Mouse (Mus musculus): ENCODE results near the gene Cacng1.

Gene Cacng1

GRCm38 (mm10) chr11:107707897-107708610 is 8.3 kb downstream of the Cacng1 start:
- DNase-seq: no peak

- peak; percentile 37 to 51 for DNase-seq
These were observed 10.7 kb downstream of the Cacng1 start for GRCm38 (mm10) chr11:107705476-107706074.

GRCm38 (mm10) chr11:107705060-107705459 is 11.3 kb downstream of the Cacng1 start:
- DNase-seq: no peak

- no peak for DNase-seq
These were observed 12.8 kb downstream of the Cacng1 start for GRCm38 (mm10) chr11:107703272-107704134.

- no peak for DNase-seq
These were observed 16.4 kb downstream of the Cacng1 start for GRCm38 (mm10) chr11:107699967-107700366.

GRCm38 (mm10) chr11:107693338-107693737 is 23.0 kb downstream of the Cacng1 start:
- DNase-seq: no peak

- DNase-seq: no peak
These were observed 24.8 kb downstream of the Cacng1 start for GRCm38 (mm10) chr11:107691569-107691968.

- DNase-seq: no peak
These were observed 27.8 kb downstream of the Cacng1 start for GRCm38 (mm10) chr11:107688480-107688879.

GRCm38 (mm10) chr11:107686290-107686689 is 30.0 kb downstream of the Cacng1 start:
- DNase-seq: no peak

- DNase-seq: no peak
These were observed 32.5 kb downstream of the Cacng1 start for GRCm38 (mm10) chr11:107683544-107684465.

GRCm38 (mm10) chr11:107682694-107683355 is 33.5 kb downstream of the Cacng1 start:
- DNase-seq: no peak

GRCm38 (mm10) chr11:107676207-107676940 is 39.9 kb downstream of the Cacng1 start:
- no peak for DNase-seq

GRCm38 (mm10) chr11:107675246-107675645 is 41.1 kb downstream of the Cacng1 start:
- no peak for DNase-seq

- no peak for DNase-seq
These were observed 41.7 kb downstream of the Cacng1 start for GRCm38 (mm10) chr11:107674601-107675000.

GRCm38 (mm10) chr11:107674006-107674405 is 42.3 kb downstream of the Cacng1 start:
- no peak for DNase-seq

- no peak for DNase-seq
These were observed 47.3 kb downstream of the Cacng1 start for GRCm38 (mm10) chr11:107668977-107669376.

GRCm38 (mm10) chr11:107668223-107668622 is 48.1 kb downstream of the Cacng1 start:
- DNase-seq: no peak

- no peak for DNase-seq
These were observed 48.8 kb downstream of the Cacng1 start for GRCm38 (mm10) chr11:107667542-107667941.

- DNase-seq: no peak
These were observed 53.7 kb downstream of the Cacng1 start for GRCm38 (mm10) chr11:107662666-107663065.

- DNase-seq: no peak
These were observed 55.9 kb downstream of the Cacng1 start for GRCm38 (mm10) chr11:107660452-107660851.

- DNase-seq: no peak
These were observed 59.2 kb downstream of the Cacng1 start for GRCm38 (mm10) chr11:107657117-107657516.

Data from lung, adult 18-20 months (tissue).